Mouse (Mus musculus) neural tube, embryonic 12.5 days (tissue): Measurements from ENCODE around the gene Chp2. TPM values are rescaled to one million over a fixed set of nuclear protein-coding genes. Genes with fewer than 3 reads are reported as not detected.

ENCODE experiments used
- polyA plus RNA-seq: library from polyadenylated mRNA; unstranded; fragments of >200 nt; fragmentation: Nextera tagmentation; extraction: Ambion mirVana; gene quantifications from 2 replicates; pipeline ENCODE4 v1.2.1, GENCODE M21; 2016

Chp2 gene
- polyA plus RNA-seq, 1 experiment from 2014 or later: 0.39 TPM

Other genes with a start within 250 kb of the Chp2 start
- gene Cog7, start 237.8 kb upstream of the Chp2 start, polyA plus RNA-seq: 21.8 and 22.2 TPM in 2 replicates
- gene Gga2, start 198.3 kb upstream of the Chp2 start, polyA plus RNA-seq: 81.9 and 82.4 TPM in 2 replicates
- 89.0 and 91.2 TPM in 2 replicates for gene Ubfd1, start 152.3 kb upstream of the Chp2 start, polyA plus RNA-seq
- gene Ears2, start 152.2 kb upstream of the Chp2 start, polyA plus RNA-seq: 12.5 and 12.8 TPM in 2 replicates
- 624 and 642 TPM in 2 replicates for gene Ndufab1, start 117.6 kb upstream of the Chp2 start, polyA plus RNA-seq
- 12.8 and 13.5 TPM in 2 replicates for gene Palb2, start 86.5 kb upstream of the Chp2 start, polyA plus RNA-seq
- 136 and 146 TPM in 2 replicates for gene Dctn5, start 86.5 kb upstream of the Chp2 start, polyA plus RNA-seq
- 93.8 and 101 TPM in 2 replicates for gene Plk1, start 60.1 kb upstream of the Chp2 start, polyA plus RNA-seq
- 0.25 and 0.47 TPM in 2 replicates for gene Ern2, start 33.3 kb upstream of the Chp2 start, polyA plus RNA-seq
- 22.3 and 24.5 TPM in 2 replicates for gene Prkcb, start 69.3 kb downstream of the Chp2 start, polyA plus RNA-seq